Mouse (Mus musculus) erythroblast, adult 5-6 weeks (primary cell): ENCODE measurements at regions not wholly inside any gene's neighbourhood (a gene's known extent, or its start where the extent isn't known, plus 50 kb on each side); places are given as distances from the start of the nearest gene placed in this dataset.

Experiments used
- ATAC-seq: replicated peaks from 2 replicates; pipeline ENCODE4 v1.8.0; 2016; ENCODE audit warnings: moderate number of reproducible peaks, mild to moderate bottlenecking, moderate TSS enrichment, inconsistent platforms; ENCODE audit not compliant: poor library complexity, low FRiP score, severe bottlenecking

GRCm38 (mm10) chr10:117934797-117935196, 89.0 kb upstream of the Rap1b start:
- no peak for ATAC-seq

DNA sequence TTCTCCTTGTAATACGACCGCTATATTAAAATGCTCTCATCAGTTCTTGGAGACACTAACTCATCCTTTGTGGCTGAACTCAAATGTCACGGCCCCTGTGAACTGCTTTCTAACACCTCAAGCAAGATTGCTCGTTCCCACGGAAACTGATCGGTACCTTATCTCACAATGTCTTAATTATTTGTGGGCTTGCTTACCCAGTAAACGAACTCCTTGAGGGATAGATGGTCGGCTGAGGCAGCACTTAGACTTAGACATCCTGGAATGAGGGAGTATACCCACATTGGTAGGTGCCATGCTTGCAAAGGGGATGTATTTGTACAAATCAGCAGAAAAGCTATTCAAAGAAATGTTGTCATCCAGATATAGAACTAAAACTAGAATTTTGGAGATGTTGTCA, 92.9 kb upstream of the Rap1b start:
- no peak for ATAC-seq

DNA sequence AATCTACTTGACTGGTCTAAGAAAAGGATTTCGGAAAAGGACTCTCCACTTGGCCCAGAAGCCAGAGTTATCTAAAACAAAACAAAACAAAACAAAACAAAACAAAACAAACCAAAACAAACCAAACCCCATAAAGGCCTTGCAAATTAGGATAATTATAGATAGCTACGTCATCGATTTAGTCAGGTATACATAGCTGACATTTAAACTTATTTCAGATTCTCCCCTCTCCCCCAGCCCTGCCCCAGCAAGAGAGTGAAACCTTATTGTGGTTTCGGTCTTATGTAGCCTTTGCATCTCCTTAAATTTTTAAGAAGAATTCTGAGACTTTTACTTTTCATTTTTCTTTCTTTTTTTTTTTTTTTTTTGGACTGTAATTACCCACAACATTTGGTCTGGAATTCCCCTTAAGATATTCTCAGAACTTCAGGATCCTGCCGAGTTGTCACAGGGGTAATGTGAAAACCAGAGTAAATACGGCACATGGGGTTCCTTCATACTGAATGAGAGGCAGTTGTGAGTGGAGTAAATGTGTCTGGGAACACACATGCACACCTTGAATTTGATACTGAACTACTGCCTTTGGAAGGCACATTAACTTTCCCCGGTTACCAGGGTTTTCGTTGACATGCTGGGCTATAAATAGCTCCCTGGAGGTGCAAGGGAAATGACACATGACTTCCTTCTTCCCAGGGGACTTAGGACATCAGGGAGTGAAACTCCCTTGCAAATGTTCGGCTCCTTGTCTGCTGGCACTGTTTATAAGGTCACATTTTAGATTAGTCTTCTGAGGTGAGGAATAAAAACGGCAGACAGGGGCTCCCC, 94.8 kb upstream of the Rap1b start:
- ATAC-seq = no peak

DNA sequence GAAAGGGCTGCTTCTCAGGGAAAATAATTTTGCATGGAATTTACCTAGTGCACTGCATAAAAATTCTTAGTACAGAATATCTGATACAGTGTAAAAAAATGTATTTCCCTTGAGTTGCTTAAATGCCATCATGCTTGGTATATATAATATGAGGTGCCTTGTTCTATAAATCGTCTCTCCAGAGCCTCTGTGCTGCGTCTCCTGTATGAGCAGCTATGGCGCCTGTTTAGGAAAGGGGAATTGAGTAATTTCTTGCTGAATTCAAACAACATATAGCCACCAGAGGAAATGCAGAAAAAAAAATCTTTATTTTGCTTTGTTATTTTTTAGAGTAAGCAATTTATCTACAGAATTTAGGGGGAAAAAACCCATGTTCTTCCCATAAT, 95.4 kb upstream of the Rap1b start:
- no peak for ATAC-seq

- ATAC-seq = no peak
These were observed 98.0 kb upstream of the Rap1b start for GRCm38 (mm10) chr10:117943702-117944307.

DNA sequence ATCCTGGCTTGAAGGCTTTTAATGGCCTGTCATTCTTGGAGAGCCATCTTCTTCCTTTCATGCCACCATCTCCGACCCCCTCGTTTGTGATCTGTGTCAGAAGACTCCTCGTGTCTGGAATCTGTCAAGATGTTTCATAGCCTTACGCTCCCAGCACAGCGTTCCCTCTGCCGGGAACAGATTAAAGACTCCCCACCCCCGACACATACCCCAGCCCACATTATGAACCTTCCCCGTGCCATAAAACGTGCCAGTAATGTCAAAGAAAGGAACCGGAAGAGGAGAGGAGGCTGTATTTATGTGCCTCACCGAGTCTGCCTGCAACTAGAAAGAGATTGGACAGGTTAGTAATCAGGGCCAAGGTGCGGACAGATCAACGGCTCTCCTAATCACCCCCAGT, 101.4 kb upstream of the Rap1b start:
- no peak for ATAC-seq

DNA sequence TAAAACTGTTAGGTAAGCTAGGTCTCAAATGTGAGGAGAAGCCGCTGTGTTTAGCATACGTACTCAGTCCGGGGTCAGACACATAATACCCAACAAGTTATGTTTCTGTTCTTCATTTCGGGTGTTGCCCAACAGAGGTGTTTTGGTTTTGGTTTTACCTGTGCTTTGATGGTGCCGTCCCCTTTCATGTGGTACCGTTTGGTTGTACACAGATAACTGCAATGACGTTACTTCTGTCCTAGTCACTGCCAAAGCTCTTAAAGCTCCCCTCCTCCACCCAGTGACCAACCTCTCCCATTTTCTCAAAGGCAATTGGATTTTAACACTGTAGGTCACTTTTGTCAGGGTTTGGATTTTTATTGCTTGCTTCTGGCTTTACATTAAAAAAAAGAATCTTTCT, 102.1 kb upstream of the Rap1b start:
- no peak for ATAC-seq

GRCm38 (mm10) chr10:117952116-117953025, 106.5 kb upstream of the Rap1b start:
- no peak for ATAC-seq

DNA sequence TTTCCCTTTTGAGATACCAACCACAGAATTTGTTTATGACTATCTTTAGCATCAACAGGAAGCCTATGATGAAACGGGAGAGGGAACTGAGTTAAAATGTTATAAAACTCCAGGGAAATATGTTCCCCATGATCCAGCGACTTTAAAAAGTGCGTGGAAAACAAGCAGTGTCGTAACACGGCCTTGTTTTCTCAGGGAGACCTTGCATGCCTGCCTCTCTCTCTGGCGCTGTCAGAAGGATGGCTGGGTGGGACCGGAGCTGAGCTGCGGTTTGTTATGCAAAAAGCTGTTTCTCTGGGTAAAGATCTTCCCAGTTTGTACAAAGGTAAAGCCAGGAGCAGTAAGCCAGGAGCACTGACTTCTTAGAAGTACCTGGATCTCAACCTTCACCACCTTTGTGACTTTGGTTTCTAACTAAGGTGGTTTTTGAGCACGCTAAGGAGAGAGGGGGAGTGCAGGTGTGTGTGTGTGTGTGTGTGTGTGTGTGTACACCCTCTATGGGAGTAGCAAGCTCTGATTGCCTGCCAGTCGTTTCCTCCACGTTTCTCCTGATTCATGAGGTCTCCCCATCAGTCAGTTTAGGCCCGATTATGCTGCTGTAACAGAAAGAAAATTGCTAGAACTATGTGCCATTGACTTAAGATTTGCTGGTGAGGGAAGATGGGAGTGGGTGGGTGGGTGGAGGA, 107.3 kb upstream of the Rap1b start:
- ATAC-seq = no peak

DNA sequence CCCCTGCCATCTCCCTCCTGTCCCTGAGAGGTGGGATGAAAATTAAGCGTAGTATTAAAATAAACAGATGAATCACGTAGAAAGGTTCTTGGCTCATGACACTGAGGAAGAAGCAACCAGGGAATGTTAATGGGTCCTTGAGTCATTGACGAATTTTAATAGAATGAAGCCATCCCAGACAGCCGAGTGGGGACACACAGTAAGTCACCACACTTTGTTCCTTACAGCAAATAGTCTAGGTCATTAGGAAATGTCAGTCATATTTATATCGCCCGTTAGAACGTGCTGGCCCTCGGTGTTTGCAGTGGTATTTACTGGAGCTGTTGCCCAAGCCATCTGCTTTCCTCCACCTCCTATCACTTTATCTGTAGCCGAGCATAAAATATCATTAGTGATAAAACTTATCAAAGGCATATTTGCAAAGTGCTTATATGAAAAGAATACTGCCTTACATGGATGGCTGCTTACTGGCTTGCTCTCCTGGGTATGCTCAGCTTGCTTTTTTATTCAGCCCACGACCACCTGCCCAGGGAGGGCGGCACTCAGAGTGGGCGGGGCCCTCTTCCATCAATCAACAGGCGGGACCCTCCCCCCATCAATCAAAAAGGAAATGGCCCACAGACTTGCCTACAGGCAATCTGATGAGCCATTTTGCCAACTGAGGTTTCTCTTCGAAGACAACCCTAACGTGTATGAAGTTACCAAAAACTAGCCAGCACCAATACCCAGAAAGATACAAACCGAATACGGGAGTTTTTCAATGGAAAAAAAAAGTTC, 110.5 kb upstream of the Rap1b start:
- ATAC-seq = no peak

DNA sequence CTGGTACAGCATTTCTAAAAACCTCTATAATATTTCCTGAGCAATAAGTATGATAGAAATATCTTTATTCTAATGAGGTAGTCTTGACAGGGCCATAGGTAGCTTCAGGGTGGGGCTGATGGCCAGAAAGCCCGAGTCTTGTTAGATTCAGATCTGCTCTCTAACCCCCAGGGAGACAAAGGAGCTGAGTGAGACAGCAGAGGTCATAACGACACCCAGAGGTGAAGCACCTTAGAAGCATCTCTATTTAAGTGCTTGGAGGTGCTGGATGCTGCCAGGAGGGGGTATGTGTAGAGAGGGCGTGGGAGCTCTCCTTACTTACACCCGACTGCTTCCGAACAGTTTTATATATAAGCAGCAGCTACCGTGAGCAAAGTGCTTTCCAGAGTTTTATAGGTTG, 128.9 kb upstream of the Rap1b start:
- ATAC-seq = no peak

- no peak for ATAC-seq
These were observed 129.6 kb upstream of the Rap1b start for GRCm38 (mm10) chr10:117975467-117975866.

GRCm38 (mm10) chr10:117979091-117979490, 133.3 kb upstream of the Rap1b start:
- ATAC-seq = no peak

GRCm38 (mm10) chr10:117982611-117983210, 136.9 kb upstream of the Rap1b start:
- no peak for ATAC-seq

- ATAC-seq = no peak
These were observed 137.4 kb upstream of the Rap1b start for GRCm38 (mm10) chr10:117983271-117983670.

- no peak for ATAC-seq
These were observed 139.2 kb upstream of the Rap1b start for GRCm38 (mm10) chr10:117984784-117985602.

GRCm38 (mm10) chr10:117987620-117988019, 141.8 kb upstream of the Rap1b start:
- ATAC-seq = no peak

DNA sequence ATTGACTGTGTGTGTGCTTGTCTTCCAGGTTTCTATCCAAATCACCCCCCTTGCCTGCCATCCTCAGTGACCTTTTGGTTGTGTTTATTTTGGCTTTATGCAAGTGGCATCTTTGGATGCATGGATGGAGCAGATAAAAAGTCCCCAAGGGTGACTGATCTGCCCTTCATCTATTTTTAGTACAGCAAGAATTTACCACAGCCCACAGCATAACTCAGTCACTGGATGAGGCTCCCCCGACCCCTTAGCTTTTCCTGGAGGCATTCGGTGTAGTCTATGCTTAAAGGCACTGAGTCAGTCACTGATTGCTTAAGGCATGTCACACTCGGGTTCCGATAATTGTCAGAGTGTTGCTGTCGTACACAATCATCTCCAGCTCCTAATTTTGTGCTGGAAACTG, 142.2 kb upstream of the Rap1b start:
- no peak for ATAC-seq
